Mouse (Mus musculus) urinary bladder, postnatal 4 days (tissue): ENCODE results near the gene Insl3.

Experiments
- DNase-seq, 2 experiments: peaks; one replicate each; pipeline ENCODE4 v3.0.0; 2021 to 2022; ENCODE audit warnings: low spot score in 2 of 2

Gene Insl3

GRCm38 (mm10) chr8:71689028-71689427 lies at the start of gene Insl3:
Gene Insl3 (plus strand): TSS chr8:71689214.
- DNase-seq = no peak

DNA sequence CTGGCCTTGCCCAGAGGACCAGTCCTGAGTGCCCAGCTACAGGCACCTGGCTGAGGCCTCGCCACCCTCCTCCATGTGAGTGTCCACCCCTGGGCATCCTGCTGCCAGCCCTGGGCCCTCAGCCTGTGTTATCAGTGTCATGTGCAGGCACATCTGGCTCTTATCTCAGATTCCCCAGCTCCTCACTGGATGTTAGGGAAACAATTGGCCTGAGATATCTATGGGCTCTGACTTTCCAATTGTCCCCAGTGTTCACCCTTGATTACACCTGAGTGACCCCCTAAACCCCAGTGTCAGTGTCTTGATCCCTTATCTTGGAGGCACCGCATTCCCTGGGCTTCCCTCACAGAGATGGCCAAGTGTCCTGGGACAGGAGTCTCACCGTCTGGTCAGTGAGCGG lies 49.7 kb upstream of the Insl3 start:
- DNase-seq = no peak

DNA sequence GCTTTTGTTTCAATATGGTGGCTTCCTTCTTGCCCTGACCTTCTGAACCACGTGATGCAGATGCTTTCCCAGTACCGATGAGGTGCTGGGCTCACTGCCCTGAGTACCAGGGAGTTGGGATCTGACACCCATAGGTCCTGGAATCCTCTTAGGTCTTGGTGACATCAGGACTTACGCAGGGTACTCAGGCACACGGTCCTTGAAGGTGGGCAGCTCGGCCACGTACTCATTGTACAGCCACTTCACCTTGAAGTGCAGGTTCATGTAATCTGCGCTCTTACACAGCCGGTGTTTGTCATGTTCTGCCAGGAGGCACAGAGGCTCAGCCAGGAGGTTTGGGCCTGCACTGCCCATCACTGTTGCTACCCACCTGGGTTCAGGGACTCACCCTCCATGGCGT lies 43.5 kb upstream of the Insl3 start:
- no peak for DNase-seq

DNA sequence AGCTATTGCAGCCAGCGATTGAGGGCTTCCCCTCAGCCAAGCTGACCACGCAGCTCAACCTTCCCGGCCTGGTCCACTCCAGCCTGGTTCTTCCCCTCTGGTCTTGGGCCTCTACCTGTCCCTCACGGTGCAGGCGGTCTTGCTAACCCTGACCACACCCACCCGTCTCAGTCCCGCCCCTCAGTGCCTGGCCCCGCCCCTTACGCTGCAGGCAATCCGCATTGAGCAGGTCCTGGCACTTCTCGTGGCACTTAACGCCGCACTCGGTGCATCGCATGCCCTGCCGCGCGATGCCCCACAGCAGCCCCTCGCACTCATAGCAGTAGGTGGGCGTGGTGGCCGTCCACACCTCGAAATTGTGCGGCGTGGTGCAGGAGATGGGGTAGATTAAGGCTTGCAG lies 34.4 kb upstream of the Insl3 start:
- DNase-seq = no peak

GRCm38 (mm10) chr8:71657816-71658215 lies 31.2 kb upstream of the Insl3 start:
- DNase-seq = no peak

- no peak for DNase-seq
Observed at GRCm38 (mm10) chr8:71658515-71659049, 30.4 kb upstream of the Insl3 start.

GRCm38 (mm10) chr8:71659751-71660150 lies 29.3 kb upstream of the Insl3 start:
- DNase-seq = no peak

DNA sequence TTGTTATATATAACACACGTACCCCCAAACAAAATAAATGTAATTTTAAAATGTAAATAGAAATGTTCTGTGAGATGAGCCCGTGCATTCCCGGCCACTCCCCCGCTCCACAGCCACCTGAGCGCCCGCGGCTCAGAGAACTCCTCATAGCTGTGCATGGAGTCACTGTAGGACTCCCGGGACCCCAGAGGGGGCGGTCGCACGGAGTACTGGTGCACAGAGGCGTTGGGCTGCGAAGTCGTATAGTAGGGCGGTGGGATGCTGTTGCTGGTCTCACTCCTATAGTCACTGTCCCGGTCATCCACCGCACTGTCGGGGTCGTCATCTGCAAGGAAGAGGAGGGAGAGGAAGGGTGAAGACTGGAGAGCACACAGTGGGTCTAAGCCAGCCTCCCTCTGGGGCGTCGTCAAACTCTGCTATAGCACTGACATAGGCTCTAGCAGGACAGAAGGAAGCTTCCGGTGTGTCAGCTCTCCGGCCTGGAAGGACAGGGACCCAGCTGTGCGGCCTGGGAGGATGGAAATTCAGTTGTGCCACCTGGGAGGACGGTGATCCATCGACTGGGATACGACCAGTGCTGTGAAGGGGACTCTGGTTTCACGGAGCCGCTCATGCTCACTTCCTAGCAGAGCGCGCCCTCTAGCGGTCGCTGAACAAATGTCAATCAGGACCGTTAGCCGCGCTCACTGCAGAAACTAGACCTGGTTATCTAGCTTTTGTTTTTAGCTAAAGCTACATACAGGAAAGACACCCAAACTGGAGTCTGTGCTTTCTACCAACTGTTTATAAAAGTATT lies 28.5 kb upstream of the Insl3 start:
- peak; percentile 70 to 89 for DNase-seq

- peak; percentile 72 to 91 for DNase-seq
Observed at GRCm38 (mm10) chr8:71665331-71666130, 23.5 kb upstream of the Insl3 start.

DNA sequence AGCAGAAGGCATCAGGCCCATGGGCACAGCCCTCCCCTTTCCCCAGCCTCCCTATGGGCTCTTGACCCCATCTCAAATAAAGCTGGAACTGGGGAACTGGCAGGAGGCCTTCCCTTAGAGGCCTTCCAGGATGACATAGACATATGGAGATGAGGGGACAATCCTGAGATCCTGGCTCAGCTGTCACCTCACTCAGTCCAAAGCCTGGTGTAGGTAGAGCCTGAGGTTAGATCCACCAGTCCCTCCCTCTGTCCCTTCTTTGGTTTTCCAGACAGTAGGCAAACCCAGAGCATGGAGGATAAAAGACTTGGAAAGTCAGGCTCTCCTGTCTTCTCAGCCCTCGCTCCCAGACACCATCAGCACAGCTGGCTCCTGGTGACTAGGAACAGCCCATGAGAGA lies 22.2 kb upstream of the Insl3 start:
- DNase-seq = no peak

DNA sequence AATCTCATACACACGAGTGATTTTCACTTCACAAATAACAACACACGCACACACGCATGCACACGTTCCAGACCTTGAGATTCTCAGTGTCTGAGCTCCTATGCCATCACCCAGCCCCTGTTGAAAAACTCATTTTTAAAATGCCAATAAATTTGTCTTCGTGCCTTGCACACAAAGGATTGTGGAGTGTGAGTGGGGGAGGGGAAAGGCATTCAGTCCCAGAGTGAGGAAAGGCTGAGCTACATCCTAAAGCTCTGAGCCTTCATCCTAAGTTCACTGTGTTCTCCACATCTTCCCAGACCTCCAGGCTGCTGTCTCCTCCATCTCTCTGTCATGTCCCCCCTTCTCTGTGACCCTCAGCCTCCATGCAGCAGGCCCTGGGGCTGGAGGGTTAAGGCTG lies 21.8 kb upstream of the Insl3 start:
- no peak for DNase-seq

DNA sequence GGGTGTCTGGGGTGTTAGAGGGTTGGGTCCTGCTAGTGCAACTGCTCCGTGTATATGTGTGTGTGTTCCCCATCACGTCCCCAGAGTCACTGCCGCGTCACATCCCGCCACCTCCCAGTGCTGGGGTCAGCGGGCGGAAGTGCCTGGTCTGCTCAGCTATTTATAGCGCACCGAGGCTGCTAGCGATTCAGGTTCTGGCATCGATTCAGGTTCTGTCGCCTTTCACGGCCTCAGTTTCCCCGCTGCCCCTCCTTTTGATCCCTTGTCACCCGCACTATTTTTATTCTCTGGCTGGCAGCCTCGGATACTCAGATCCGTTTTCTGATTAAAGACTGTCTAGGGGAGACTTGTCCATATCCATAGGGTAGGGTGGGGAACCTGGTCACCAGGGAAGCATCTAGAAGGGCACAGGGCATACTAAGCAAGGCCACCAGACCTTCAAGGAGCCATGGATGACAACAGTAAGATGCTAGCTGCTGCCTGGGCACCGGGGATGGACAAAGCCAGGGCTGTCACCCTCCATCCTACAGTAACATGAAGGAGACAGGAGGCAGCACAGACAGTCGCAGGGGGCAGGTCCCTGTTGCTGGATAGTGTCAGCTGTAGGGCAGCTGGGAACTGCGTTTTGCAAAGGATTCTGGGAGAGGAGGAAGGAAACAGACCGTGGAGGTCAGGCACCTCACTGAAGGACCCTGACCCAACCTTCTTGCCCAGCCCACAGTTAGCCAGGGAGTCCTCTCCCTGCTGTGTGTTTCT lies 20.6 kb upstream of the Insl3 start:
- DNase-seq = no peak

GRCm38 (mm10) chr8:71670198-71670597 lies 18.8 kb upstream of the Insl3 start:
- no peak for DNase-seq

GRCm38 (mm10) chr8:71670621-71671548 lies 18.1 kb upstream of the Insl3 start:
- no peak for DNase-seq

- DNase-seq = peak; percentile 82 to 93
Observed at GRCm38 (mm10) chr8:71671549-71671965, 17.5 kb upstream of the Insl3 start, which contains the start of gene Unc13a. Gene Unc13a (minus strand): TSS chr8:71671757.

GRCm38 (mm10) chr8:71672168-71672735 lies 16.8 kb upstream of the Insl3 start:
- no peak for DNase-seq

GRCm38 (mm10) chr8:71674071-71674470 lies 14.9 kb upstream of the Insl3 start:
- no peak for DNase-seq

DNA sequence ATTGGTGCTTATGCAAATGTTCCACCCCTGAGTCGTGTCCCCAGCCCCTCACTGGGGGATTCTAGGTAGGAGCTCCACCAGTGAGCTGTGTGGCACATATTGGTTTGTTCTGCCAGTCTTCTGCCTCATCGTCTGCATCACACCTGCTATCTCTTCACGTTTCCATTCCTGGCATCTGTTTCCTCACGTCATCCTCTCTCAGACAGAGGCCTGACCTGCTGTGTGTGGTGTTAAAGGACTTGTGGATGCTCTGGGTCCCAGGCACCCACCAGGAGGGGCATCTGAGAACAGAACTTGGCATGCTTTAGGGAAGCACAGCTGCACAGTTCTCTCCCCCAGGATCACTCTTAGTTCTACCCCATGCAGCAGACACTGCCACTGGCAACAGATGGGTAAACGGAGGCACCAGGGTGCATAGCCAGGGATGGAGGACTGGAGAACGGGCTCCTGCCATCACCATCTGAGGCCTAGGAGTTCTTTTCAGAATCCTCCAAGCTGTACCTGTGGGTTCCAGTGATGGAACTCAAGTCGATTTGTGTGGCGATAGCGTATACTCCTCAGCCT lies 13.5 kb upstream of the Insl3 start:
- DNase-seq = no peak

DNA sequence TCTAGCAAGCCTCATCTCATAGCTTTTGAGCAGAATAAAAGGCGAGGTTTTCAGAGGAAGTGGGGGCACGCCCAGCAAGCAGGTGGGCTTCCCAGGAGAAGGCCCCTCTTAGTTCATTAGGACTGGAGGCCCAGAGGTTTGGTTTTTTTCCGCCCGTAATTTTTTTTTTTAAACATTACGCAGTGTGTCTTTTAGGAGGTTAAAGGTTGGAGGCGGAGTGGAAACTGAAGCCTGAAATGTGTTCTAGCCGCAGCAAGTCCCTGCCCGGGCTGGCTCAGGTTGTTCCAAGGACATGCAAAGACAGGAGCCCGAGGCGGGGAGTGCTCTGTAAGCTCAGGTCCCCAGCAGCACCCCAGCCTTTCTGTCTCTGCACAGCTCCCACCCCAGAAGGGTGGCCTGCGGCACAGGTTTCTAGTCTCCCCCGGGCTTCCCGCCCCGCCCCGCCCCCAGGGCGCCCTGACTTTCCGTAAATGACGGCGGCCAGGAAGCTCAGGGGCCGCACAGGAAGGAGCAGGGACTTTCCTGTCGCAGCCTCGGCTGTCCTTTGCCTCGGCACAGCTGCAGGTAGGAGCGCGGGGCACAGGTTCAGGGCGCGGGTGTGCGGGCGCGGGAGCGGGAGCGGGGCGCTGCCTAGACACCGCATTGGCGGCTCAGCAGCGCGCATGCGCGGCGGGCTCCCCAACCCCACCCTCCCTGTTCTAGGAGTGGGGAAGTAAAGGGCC lies 12.8 kb upstream of the Insl3 start, which contains the start of gene Jak3:
Gene Jak3, plus strand, starts transcription at position 277 of the 722 bp plus-strand sequence.
- peak in 1 of 2 experiments; percentile 49 for DNase-seq
